Mouse (Mus musculus) kidney, adult 8-10 months (tissue): ENCODE measurements around the gene Ano6.

Source experiments
- DNase-seq, 2 experiments: peaks; one replicate each; pipeline ENCODE4 v3.0.0; 2022

Ano6 gene

DNA sequence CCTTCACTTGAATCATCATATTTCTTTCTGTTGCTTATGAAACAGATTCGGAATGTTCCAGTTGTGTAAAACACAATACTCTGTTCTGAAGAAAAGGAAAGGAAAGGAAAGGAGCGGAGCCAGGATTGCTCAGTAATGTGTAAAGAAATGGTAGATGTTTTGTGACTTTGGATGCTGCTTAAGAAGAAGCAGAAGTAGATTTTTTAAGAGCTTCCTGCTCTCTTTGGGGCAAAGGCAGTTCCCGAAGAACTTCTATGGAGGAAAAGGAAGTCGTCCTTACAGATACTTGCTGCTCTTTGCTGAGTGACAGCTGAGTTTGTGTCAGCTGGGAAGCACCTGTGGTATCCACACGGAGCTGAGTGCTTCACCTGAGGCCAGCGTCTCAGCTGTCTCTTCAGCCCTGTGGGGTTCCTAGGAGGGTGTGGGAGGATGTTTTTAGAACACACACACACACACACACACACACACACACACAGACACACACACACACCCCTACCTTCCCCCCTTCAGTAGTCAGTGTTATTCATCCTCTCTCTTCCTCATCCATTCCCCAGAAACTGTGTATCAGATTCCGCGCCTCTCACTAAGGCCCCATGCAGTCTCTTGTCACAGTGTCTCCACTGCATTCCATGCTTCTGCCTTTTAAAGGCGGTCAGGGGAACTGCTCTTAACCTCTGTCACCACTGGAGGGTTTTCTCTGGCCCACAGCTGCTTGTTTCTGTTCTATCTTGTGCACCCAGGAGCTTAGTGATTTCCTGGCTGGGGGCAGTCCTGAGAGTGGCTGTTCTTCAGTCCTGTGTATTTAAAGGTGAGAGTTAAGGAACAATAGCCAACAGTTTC lies 6.7 kb downstream of the Ano6 start:
- no peak for DNase-seq

DNA sequence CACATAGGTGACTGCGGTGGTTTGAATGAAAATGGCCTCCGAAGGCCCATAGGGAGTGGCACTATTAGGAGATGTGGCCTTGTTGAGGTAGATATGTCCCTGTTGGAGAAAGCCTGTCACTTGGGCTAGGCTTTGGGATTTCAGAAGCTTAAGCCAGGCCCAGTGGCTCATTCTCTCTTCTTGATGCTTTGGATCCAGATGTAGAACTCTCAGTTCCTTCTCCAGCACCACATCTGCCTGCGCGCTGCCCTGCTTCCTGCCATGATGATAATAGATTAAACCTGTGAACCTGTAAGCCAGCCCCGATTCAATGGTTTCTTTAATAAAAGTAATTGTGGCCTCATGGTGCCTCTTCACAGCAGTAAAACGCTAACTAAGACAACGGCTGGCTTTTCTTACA lies 7.6 kb downstream of the Ano6 start:
- DNase-seq = no peak

GRCm38 (mm10) chr15:95799632-95800031 lies 9.0 kb downstream of the Ano6 start:
- DNase-seq = no peak

- DNase-seq = no peak
These were observed 9.4 kb downstream of the Ano6 start for GRCm38 (mm10) chr15:95800051-95800450.

GRCm38 (mm10) chr15:95801261-95801979 lies 10.8 kb downstream of the Ano6 start:
- no peak for DNase-seq

GRCm38 (mm10) chr15:95802140-95802539 lies 11.5 kb downstream of the Ano6 start:
- no peak for DNase-seq

DNA sequence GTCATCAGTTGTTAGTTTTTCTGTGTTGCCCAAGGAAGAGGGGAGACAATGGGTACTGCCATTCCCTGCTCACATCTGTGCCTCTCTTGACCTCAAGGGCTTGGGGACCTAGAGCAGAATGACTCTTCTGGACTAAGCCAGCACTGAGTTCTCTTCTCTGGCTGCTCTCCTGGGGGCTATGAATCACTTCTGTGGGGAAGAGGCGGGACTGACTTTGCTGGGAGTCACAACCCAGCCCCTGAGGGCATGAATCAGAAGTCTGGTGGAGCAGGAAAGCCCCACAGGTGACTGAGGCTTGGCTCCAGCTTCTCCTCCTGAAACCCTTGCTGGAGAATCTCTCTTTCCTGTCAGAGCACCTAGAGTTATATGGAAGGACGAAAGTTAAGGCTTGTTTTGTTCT lies 12.1 kb downstream of the Ano6 start:
- DNase-seq = peak in 1 of 2 experiments; percentile 25

DNA sequence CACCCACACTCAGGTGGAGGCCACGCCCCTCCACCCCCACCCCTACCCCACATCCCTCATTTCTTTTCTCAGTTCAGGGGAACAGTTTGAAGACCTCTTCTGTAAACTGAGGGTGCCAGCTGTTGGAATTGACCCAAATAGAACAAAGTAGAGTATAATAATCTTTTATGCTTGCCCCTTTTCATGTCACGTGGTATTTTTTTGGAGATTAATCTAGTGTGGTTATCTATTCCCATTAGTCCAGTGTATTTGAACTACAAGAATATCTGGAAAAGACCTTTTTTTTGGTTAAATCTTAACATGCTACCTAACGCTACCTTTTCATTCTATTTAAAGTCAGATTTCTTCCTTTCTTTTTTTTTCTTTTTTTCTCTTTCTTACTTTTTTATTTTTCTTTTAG lies 12.8 kb downstream of the Ano6 start:
- no peak for DNase-seq

DNA sequence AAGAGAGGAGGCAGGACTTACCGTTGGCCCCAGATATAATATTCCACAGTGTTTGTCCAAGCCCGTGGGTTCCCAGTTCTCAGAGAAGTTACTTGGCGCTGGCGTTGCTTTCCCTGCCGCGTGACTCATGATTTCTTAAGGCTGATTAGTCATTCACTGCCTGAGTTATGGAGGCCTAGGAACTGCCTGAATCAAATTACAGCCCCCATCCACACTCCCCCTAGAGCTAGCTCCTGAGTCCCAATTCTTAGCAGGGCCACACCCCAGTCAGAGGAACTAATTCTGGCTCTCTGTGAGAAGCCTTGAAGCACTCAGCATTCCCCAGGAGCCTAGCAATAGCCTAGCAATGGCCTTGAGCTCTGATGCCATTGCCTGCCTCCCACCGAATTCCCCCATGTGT lies 13.6 kb downstream of the Ano6 start:
- DNase-seq = peak; percentile 58 to 76

DNA sequence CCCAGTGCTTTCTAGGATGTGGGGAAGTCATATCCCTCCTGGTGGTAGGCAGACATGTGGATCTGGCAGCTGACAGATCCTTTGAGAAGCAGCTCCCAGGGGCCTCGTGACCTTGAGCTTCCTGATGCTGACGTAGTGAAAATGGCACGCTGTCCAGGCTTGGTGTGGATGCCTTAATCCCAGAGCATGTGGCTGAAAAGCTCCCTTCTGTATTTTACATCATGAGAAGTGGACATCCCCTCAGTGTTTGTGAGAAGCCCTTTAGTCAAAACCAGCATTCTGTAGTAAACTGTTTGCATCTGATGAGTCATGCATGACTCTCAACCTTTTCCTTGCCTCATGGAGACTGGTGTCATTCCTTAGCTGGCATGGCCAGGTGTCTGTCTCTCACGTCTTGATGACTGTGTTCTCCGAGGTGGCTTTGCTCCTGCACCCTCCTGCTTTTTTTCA lies 14.4 kb downstream of the Ano6 start:
- DNase-seq = peak; percentile 29 to 58

DNA sequence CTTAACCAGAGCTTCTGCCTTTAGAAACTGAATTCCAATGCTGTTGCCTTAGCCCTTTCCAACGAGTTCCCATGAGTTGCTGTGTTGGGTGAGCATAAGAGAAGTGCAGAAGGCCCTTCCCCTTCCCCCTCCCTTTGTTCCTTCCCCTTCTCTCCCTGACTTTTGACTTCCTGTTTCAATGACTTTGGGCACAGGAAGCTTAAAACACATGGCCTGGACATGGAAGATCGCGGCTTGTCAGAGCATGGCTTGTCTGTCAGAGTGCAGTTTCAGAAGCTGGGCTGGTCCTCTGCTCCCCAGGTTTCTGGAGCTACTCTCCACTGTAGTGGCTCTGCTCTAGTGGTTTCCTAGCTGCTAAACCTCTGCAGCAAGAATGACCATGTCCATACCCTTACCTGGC lies 17.3 kb downstream of the Ano6 start:
- no peak for DNase-seq

DNA sequence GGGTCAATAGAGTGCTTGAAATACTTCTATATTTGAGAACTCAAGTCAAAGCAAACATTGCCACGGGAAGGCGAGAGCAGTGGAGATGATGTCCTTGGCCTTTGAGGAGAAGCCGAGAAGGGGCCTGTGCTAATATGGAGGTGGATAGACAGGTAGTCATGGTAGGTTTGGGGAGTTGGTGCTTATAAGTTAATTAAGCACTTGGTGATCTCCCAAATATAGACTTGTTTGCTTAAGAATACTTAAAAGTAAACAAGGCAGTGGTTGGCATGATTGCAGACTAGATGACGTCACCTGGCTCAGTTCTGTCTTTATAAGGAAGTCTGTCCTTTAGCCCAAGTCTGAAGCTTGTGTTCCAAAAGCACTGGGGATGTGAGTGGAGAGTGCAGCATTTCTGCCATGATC lies 19.7 kb downstream of the Ano6 start:
- no peak for DNase-seq

DNA sequence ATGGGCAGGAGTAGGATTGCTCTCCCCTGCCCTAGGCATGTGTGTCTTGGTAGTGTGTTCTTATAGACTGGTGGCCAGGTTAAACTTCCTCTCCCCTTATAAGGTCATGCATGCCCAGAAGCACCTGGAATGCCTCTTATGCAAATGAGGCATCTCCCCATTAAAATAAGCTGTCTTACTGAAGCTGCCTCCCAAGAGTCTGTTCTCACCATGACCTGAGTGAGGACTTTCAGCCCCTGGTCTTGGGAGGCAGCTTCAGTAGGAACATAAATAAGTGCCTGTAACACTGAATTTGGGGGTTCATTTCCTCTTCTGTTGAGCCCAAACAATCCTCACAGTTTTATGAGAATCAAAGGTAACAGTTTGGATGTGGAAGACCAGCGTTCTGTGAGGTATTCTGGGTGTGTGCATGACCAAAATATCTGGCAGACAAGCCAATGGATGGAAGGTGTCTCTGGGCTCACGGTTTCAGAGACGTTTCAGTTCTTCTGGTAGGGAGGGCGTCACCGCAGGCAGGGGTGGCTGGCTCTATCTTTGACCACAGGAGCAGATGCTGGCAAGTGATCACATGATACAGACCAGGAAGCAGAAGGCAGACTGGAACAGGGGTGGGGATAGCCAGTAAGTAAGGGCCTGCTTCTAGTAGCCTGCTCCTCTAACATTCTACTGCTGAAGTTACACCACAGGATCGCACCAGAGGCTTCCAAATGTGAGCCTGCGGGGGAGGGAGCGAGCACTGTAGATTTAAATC lies 22.4 kb downstream of the Ano6 start:
- DNase-seq = no peak

GRCm38 (mm10) chr15:95817501-95817900 lies 26.9 kb downstream of the Ano6 start:
- no peak for DNase-seq

DNA sequence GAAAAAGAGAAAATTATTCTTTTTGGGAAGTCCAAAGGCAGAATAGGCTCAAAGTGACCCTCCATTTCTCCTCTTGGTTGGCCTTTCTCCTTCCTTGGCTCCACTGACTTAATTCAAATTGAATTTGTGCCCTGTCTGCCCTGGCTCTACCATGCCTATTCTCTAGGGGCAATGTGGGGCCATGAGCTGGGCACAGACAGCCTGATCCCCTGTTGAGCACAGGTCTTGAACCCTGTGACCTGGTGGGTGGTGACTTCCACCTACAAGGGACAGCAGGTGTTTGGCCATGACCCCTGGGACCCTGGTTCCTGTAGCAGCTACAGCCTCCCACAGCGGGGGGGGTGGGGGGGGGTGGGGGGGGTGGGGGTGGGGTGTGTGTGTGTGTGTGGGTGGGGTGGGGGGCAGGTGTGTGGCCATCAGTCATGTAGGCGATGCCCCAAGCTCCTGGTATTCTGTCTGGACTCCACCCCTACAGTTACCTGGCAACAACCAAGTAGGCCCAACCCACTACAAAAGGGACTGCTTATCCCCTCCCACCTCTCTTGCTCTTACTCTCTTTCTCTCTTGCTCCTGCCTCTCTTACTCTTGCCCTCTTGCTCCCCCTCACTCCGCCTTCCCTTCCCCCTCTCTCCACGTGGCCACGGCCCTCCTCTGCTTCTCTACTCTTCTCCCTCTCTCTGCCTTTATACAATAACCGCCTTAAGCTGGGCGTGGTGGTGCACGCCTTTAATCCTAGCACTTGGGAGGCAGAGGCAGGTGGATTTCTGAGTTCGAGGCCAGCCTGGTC lies 28.8 kb downstream of the Ano6 start:
- DNase-seq = no peak

- DNase-seq = no peak
These were observed 29.5 kb downstream of the Ano6 start for GRCm38 (mm10) chr15:95820142-95820541.

DNA sequence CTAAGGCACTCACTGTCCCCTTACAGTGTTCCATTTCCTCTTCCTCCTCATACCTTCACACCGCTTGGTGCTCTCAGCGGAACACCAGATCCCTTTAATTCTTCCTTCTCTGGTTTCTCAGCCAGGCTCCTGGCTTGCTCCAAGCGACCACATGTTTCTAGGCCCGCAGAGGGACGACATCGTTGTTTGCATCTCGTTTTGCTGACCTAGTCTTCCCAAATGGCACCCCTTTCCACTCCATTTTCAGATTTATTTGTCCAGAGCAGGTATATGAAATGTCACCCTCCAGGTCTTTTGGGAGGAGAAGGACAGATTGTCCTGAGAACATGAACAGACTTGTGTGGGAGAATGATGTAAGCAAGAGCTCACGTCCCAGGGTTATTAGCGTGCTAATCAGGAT lies 30.0 kb downstream of the Ano6 start:
- no peak for DNase-seq

DNA sequence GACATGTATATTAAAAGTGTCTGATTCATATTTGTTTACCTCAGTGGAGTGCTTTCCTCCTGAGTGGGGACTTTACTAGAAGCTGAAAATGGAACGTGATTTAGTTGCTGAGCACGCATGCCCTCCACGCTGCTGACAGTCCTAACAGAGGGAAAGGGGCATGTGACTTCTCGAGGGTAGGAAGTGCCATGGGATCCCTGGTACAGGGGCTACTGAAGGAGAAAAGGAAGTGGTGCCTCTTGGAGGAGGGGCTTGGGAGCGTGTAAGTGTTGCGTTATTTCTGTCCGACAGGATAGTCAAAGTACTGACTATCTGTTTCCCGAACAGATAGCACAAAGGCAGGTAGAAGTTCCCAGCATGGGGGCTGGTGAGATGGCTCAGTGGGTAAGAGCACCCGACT lies 31.5 kb downstream of the Ano6 start:
- no peak for DNase-seq

DNA sequence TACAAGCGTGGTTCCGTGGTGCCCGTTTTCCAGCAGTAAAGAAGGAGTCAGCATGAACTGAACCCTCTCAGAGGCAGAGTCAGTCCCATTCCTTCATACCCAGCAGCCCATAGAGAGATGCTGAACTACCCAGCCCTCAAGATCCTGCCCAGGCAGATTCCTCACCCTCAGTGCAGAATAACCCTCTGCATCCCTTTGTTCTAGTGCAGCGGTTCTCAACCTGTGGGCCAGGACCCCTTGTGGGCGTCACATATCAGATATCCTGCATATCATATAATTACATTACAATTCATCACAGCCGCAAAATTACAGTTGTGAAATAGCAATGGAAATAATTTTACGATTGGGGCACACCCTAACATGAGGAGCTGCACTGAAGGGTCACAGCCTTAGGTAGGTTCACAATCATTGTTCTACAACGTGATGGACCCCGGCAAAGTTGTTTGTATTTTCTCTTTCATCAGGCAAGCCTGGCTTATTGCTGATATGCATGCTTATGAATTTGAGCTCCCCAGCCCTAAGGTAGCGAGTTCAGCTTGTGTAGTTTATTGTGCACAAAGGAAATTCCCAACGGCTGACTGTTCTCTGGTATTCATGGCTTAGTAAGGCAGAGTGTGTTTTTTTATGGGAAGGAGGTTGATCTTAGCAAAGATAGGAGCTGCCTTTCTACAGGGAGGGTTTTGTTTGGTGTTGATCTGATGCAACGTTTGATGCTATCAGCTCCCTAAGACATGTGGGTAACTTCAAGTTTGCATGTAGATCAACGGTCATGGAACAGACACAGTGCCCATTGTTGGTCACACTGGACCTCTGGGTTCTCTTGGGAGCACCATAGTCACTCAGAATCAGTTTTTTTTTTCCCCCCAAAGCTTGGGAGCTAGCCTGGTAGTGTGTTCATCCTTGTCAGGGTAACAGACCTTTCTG lies 33.0 kb downstream of the Ano6 start:
- no peak for DNase-seq

DNA sequence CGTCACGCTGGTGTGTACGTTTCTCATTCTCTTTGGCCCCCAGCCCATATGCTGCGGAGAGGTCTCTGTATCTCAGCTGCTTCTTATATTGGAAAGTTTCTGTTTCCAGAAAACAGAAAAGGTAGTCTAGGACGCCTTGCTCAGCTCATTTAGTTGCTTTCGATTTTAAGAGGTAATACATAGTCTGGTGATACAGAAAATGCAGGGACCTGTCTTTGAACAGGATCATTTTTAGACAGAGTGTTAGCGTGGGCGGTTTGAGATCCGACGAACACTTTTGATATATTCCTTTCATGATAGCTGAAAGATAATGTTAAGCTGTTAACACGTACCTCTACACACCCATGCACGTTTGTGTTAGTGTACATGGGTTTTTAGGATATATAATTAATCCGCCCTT lies 35.9 kb downstream of the Ano6 start:
- DNase-seq = no peak

- no peak for DNase-seq
These were observed 36.9 kb downstream of the Ano6 start for GRCm38 (mm10) chr15:95827465-95827971.
